Mouse (Mus musculus): ENCODE data around the gene Jmy.
"Not testable (repeated sequence)": the region's sequence is repeated elsewhere in the genome, so short reads cannot be mapped to it uniquely, and the experiment has no call there.

Jmy gene

DNA sequence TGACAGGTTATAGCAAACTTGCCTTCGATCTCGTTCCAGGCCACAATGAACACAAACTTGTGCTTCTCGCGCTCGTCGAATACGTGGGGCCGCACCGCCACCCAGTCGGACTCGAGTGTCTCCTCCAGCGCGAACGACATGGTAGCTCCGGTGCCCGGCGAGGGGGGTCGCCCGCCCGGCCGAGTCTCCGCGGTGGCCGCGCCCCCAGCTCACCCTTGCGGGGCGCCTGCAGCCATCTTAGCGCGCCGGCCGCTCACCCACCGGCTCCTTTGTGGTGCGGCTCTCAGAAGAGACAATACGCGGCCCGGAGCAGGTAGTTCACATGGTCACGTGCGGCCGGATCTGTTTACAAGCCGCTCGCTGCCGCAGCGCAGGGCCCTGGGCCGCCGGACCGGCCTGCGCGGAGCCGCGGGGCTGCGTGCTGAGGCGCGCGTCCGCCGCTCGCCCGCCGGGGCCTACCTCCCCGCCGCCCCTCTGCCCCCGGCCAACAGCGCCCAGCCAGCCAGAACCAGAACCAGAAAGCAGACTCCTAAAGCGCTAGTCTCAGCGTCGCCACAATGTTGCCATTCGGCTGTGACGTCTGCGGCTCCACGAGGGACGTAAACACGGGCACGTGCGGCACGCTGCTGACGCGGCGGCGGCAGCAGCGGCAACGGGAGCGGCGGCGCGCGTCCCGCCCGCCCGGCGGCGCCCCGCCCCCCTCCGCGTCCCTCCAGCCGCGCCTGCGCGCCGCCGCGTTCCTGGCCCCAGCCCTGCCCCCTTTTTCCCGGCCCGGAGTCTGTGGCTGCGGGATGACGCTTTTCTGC, at the start of gene Jmy:
Gene Jmy, minus strand, starts transcription at position 642 of the 806 bp plus-strand sequence.
- DNase-seq (ENCODE audit: low spot score in 2 of 2), result peak; percentile 93

DNA sequence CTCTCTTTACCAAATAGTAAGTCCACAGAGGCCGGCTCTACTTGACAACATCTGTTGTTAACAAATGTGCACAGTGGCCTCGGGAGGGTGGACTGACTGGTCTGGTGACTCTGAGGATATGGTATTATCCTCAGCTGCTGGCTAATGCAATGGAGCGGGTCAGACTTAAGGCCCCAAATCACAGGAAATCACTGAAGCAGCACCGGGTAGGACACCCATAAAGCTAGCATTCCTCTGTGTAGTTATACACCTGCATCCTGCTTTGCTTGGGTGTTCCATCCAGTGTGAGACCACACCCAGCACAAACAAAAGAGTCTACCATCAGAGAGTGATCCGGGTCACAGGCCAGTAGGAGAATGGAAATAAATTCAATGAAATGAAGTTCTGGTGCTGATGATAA, 48.0 kb upstream of the Jmy start:
- DNase-seq (ENCODE audit: low spot score in 2 of 2), result no peak

- no peak for DNase-seq (ENCODE audit: low spot score in 2 of 2)
Measured at GRCm38 (mm10) chr13:93546011-93546410, 46.4 kb upstream of the Jmy start.

DNA sequence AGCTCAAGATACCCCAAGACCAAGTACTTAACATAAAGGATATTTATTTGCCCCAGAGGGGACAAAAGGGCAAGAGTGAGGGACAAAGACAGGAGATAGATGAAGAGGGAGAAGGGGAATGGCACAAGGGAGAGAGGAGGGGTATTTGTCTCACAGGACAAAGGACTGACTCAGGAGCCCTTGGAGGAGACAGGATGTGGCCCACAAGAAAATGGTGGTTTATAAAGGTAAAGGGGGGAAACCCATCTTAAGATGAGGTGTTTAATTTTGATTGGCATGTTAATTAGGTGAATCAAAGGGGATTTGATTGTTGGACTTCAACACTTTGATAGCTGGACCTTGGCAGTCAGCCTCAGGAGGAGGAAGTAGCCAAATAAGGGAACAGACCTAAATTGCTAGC, 44.7 kb upstream of the Jmy start:
- no peak for DNase-seq (ENCODE audit: low spot score in 2 of 2)

DNA sequence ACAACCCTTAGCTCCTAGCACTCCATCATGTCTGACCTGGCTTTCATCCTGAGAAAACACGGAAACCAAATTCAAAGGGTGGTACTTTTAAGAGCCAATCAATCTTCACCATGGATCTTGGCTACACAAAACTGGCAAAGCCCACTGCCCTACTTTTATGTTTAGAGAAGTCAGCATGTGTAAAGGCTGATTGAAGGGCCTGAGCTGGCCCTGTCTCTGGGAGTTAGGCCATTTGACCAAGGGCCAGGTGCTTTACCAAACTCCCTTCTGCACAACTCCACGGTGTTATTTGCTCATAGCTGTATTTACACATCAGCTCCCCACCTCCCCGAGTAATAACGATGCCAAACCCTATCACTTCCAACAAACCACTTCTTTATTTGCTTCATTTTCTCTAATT, 39.7 kb upstream of the Jmy start:
- no peak for DNase-seq (ENCODE audit: low spot score in 2 of 2)

GRCm38 (mm10) chr13:93518753-93519319, 19.2 kb upstream of the Jmy start:
- DNase-seq (ENCODE audit: low spot score in 2 of 2), result no peak

DNA sequence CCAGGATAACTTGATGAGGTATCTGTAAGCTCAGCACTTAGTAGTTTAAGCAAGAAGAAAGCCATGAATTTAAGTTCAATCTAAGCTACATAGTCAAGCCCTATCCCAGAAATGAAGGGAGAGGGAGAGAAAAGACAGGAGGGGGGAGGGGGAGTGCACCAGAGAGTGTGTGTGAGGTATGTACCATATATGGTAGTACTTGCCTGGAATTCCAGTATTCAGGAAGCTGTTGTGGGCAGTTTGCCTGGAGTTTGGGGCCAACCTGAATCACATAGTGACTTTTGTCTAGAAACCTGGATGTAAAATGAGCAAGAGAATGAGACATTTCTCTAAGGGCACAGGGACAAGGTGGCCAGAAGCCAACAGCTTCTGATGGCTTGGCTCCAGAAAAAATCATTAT, 17.6 kb upstream of the Jmy start:
- DNase-seq (ENCODE audit: low spot score in 2 of 2), result no peak

DNA sequence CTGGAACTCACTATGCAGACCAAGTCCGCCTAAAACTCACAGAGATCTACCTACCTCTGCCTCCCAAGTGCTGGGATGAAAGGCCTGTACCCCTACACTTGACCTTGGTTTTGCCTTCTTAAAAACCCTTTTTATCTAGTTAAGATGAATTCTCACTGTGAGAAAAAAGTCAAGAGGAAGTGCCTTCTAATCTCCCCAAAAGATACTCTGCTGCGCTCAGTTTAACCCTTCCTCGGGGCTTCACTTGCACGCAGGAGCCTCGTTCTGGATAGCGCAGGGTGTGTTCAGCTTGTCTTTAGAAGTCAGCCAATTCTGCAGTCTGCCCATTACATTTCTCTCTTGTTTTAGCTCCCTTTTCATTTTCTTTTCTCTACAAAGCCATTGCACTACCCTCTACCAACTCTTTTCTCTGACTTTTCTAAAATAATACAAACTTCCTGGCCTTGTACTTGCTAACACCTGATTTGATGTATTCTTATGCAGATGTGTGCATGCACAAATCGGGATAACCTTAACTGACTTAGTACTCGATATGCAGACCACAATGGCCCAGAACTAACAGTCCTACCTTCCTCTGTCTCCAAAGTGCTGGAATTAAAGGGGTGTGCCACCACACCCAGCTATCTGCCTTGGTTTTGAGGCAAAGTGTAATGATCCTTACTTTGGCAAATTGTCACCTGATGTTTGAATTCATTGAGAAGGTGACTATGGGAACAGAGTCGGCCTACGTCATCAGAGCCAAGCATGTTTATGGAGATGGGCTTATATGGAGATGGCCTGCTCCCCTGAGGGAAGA, 14.6 kb upstream of the Jmy start:
- no peak for DNase-seq (ENCODE audit: low spot score in 2 of 2)

DNA sequence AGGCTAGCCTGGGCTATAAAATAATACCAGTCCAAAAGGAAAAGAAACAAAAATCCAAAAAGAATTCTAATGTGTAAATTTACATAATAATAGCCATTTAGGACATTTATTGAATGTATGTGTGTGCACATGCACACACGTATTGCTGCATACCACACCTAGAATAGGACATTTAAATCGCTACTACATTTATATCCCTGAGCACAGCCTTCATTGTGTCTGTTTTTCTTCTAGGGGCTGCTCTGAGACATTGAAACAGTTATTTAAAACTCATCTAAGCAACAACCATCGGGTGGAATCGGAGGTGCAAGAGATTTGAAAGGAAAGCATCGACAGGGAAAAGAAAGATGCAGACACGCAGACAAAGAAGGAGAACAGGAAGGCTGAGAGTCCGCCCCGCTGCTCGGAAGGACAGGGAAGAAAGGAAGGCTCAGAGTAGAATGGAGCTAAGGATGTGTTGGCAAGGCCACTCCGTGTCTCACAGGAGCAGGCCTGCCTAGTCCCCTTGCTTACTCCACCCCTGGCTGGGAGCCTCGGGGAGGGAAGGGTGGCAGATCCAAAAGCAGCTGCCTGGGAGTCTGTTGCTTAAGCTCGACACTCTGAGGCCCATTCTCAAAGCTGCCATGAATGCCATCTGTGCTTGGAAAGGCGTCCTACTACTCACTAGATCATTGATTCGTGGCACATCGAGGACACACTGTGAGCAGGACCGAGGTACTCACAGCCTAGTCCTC, 11.0 kb upstream of the Jmy start:
- peak; percentile 73 to 78 for DNase-seq (ENCODE audit: low spot score in 2 of 2)

DNA sequence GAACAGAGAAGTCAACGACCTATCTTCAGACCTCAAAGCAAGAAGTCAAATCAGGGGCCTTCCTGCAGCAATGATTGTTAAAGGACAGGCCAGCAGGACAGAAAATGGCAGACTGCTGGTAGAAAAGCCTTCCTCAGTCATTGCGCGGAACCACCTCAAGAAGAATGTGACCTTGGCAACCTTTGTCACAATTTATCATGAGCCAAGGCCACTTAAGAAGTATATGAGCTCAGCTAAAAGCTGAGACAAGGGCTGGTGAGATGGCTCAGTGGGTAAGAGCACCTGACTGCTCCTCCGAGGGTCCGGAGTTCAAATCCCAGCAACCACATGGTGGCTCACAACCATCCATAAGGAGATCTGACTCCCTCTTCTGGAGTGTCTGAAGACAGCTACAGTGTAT, 7.3 kb upstream of the Jmy start:
- DNase-seq (ENCODE audit: low spot score in 2 of 2), result not testable (repeated sequence)

DNA sequence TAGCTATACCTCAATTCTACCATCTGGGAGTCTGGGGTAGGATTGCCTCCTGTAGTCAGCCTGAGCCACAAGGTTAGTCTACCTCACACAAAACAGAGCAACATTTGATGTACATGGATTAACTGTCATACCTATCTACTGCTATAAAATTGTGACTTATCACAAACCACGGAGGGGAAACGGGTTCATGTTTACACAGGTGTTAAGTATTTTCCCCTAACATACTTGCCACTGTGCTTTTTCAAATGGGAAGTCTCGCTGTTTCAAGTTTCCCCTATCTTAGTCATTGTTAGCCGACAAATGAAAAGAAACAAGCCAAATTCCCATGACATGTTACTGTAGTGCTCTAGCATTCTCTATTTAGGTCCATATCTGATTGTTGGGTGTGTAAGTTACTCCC, 2.1 kb upstream of the Jmy start:
- DNase-seq (ENCODE audit: low spot score in 2 of 2), result no peak

- DNase-seq (ENCODE audit: low spot score in 2 of 2), result no peak
Measured at GRCm38 (mm10) chr13:93499973-93500633, 495 bp upstream of the Jmy start.

- peak; percentile 41 to 43 for DNase-seq (ENCODE audit: low spot score in 2 of 2)
Measured at GRCm38 (mm10) chr13:93498211-93499166, 1.1 kb downstream of the Jmy start.

DNA sequence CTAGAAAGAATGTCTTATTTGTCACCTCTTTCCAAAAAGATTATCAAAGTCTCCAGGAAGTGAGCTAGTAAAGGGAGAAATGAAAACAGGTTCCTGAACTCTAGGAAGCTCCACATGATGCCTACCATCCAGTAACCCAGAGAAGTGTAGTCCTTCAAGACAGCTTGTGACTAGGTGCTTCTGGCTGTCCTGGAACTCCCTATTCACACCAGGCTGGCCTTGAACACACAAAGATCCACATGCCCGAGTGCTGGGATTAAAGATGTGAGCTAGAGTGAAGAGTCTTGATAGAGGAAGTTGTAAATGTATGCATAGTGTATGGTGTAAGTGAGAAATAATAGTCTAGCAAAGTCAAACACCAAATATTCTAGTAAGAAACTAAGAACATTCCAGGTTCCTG, 2.6 kb downstream of the Jmy start:
- DNase-seq (ENCODE audit: low spot score in 2 of 2), result no peak

DNA sequence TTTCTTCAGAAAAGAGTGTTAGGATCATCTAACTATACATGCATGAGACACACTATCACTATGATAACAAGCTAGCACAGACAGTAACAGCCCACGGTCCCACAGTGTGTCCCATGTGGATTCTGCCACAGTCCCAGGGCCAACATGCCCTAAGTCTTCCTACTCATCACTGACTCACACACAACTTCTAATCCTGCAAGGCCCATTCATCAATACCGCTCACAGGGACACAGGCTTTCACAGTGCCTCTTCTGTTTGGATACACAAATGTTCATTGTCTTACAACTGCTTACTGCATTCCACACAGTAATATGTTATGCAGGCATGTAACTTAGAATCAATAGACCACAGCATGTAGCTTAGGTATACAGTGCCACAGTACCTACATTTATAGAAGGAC, 11.1 kb downstream of the Jmy start:
- no peak for DNase-seq (ENCODE audit: low spot score in 2 of 2)

- no peak for DNase-seq (ENCODE audit: low spot score in 2 of 2)
Measured at GRCm38 (mm10) chr13:93487734-93488133, 11.9 kb downstream of the Jmy start.

GRCm38 (mm10) chr13:93484276-93484675, 15.3 kb downstream of the Jmy start:
- no peak for DNase-seq (ENCODE audit: low spot score in 2 of 2)

- no peak for DNase-seq (ENCODE audit: low spot score in 2 of 2)
Measured at GRCm38 (mm10) chr13:93481110-93481509, 18.5 kb downstream of the Jmy start.

- DNase-seq (ENCODE audit: low spot score in 2 of 2), result no peak
Measured at GRCm38 (mm10) chr13:93478344-93478743, 21.3 kb downstream of the Jmy start.

GRCm38 (mm10) chr13:93468355-93468754, 31.3 kb downstream of the Jmy start:
- DNase-seq (ENCODE audit: low spot score in 2 of 2), result peak in 1 of 2 experiments; percentile 21
